Mouse (Mus musculus): ENCODE measurements at regions not wholly inside any gene's neighbourhood (a gene's known extent, or its start where the extent isn't known, plus 50 kb on each side); places are given as distances from the start of the nearest gene placed in this dataset.

DNA sequence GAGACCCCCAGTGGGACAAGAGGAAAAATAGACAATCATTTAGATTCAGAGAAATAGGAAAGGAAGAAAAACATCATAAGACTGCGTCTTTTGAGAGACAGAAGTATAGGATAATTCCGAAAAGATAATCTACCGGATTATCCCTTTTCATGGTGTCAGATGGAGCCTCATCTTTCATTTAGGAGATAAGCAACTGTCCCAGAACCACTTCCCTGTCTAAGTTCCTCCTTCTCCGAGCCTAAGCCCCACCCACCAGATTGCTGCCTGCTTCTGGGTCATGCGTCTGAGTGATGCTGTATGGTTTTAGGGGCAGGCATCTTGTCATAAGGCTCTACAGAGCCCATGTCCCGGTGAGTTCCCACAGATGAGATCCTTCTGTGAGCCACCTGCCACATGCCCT is 232.3 kb upstream of the Gm5148 start:
- Histone ChIP-seq H3K9ac (ENCODE audit: low read depth, low read length) (no peak overlapping the region), H3K27me3 (ENCODE audit: control insufficient read depth, insufficient read depth, low read length) (no peaks in the 10 kb centered on the region), H3K4me3 (ENCODE audit: low read length) (no peak overlapping the region), H3K4me1 (ENCODE audit: control insufficient read depth, insufficient read depth, low read length) (0 out of 2 replicates have a peak, but pooled peaks cover 5% of the 10 kb centered on the region), H3K4me2 (replicated peaks; ENCODE audit: low read depth, low read length) (no peak overlapping the region), H3K9me3 (ENCODE audit: control insufficient read depth, low read length) (peaks cover 5% of the 10 kb centered on the region; the same call in 1 of the 2 replicates), H3K27ac (ENCODE audit: low read depth, low read length) (no peak overlapping the region), H3K36me3 (ENCODE audit: control insufficient read depth, insufficient read depth, low read length) (no peaks in the 10 kb centered on the region)
- WGBS = 92% methylated on average over 6 of the region's 6 CpGs
- no peak for ATAC-seq (ENCODE audit: low FRiP score, low TSS enrichment)

- ATAC-seq (ENCODE audit: low FRiP score, low TSS enrichment) = no peak
- 0 out of 2 replicates have a peak, but pooled peaks cover 5% of the 10 kb centered on the region for H3K4me1 ChIP-seq (ENCODE audit: control insufficient read depth, insufficient read depth, low read length)
- no peak overlapping the region for H3K9ac ChIP-seq (ENCODE audit: low read depth, low read length)
- no peaks in the 10 kb centered on the region for H3K36me3 ChIP-seq (ENCODE audit: control insufficient read depth, insufficient read depth, low read length)
- H3K27me3 ChIP-seq (ENCODE audit: control insufficient read depth, insufficient read depth, low read length) = no peaks in the 10 kb centered on the region
- H3K27ac ChIP-seq (ENCODE audit: low read depth, low read length) = no peak overlapping the region
- WGBS = 37% methylated on average over 3 of the region's 3 CpGs
- no peak overlapping the region for H3K4me2 ChIP-seq (replicated peaks; ENCODE audit: low read depth, low read length)
- H3K4me3 ChIP-seq (ENCODE audit: low read length) = no peak overlapping the region
- H3K9me3 ChIP-seq (ENCODE audit: control insufficient read depth, low read length) = peaks cover 5% of the 10 kb centered on the region; the same call in 1 of the 2 replicates
Observed at GRCm38 (mm10) chr3:37952891-37953290, 228.6 kb upstream of the Gm5148 start.

DNA sequence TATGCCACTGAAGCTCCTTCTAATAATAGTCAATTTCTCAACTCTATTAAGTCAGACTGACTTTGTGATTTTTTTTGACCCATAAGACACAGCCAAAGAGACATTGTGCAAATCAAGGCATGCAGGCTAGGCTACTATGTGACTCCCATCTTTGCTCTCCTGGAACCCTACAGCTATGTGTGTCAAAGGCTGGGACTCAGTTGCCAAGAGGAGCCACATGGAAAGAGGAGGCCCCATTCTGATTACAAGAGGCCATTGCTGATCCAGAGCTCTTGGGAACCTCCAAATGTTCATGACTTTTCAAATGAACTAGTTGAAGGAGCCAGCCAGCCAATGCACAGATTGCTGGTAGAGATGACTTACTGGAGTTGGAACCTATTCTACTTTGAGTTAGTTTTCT is 228.0 kb upstream of the Gm5148 start:
- Histone ChIP-seq H3K36me3 (ENCODE audit: control insufficient read depth, insufficient read depth, low read length) (no peaks in the 10 kb centered on the region), H3K9ac (ENCODE audit: low read depth, low read length) (no peak overlapping the region), H3K4me2 (replicated peaks; ENCODE audit: low read depth, low read length) (no peak overlapping the region), H3K9me3 (ENCODE audit: control insufficient read depth, low read length) (peaks cover 5% of the 10 kb centered on the region; the same call in 1 of the 2 replicates), H3K4me1 (ENCODE audit: control insufficient read depth, insufficient read depth, low read length) (0 out of 2 replicates have a peak, but pooled peaks cover 5% of the 10 kb centered on the region), H3K27me3 (ENCODE audit: control insufficient read depth, insufficient read depth, low read length) (no peaks in the 10 kb centered on the region), H3K27ac (ENCODE audit: low read depth, low read length) (no peak overlapping the region), H3K4me3 (ENCODE audit: low read length) (no peak overlapping the region)
- ATAC-seq (ENCODE audit: low FRiP score, low TSS enrichment) = no peak

GRCm38 (mm10) chr3:37943661-37944060 is 219.4 kb upstream of the Gm5148 start:
- Histone ChIP-seq H3K4me1 (ENCODE audit: control insufficient read depth, insufficient read depth, low read length) (peaks cover 6% of the 10 kb centered on the region), H3K27ac (ENCODE audit: low read depth, low read length) (no peak overlapping the region), H3K4me2 (replicated peaks; ENCODE audit: low read depth, low read length) (no peak overlapping the region), H3K27me3 (ENCODE audit: control insufficient read depth, insufficient read depth, low read length) (no peaks in the 10 kb centered on the region), H3K4me3 (ENCODE audit: low read length) (no peak overlapping the region), H3K9me3 (ENCODE audit: control insufficient read depth, low read length) (no peaks in the 10 kb centered on the region), H3K36me3 (ENCODE audit: control insufficient read depth, insufficient read depth, low read length) (no peaks in the 10 kb centered on the region), H3K9ac (ENCODE audit: low read depth, low read length) (no peak overlapping the region)
- no peak for ATAC-seq (ENCODE audit: low FRiP score, low TSS enrichment)

DNA sequence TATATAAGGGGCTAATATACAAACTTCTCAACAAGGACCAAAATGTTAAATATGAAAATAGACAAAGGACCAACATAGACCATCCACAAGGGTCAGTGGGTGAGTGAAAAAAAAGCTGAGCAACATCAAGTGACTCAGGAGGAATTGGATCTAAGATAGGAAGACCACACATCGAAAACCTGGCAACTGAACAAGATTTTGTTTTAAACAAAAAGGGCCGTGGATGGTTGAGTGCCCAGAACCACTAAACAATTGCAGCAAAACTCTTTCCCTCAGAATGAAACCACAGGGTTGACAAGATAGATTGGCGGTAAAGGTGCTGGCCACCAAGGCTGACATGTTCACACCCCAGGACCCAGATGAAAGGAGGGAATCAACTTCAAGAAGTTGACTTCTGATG is 215.7 kb upstream of the Gm5148 start:
- no peak overlapping the region for H3K27ac ChIP-seq (ENCODE audit: low read depth, low read length)
- H3K4me3 ChIP-seq (ENCODE audit: low read length) = no peak overlapping the region
- H3K9ac ChIP-seq (ENCODE audit: low read depth, low read length) = no peak overlapping the region
- H3K36me3 ChIP-seq (ENCODE audit: control insufficient read depth, insufficient read depth, low read length) = no peaks in the 10 kb centered on the region
- ATAC-seq (ENCODE audit: low FRiP score, low TSS enrichment) = no peak
- no peaks in the 10 kb centered on the region for H3K27me3 ChIP-seq (ENCODE audit: control insufficient read depth, insufficient read depth, low read length)
- peaks cover 34% of the 10 kb centered on the region for H3K4me1 ChIP-seq (ENCODE audit: control insufficient read depth, insufficient read depth, low read length)
- no peak overlapping the region for H3K4me2 ChIP-seq (replicated peaks; ENCODE audit: low read depth, low read length)
- 94% methylated on average over 3 of the region's 3 CpGs for WGBS
- no peaks in the 10 kb centered on the region for H3K9me3 ChIP-seq (ENCODE audit: control insufficient read depth, low read length)

GRCm38 (mm10) chr3:37938870-37939269 is 214.6 kb upstream of the Gm5148 start:
- WGBS = 87% methylated on average over 11 of the region's 11 CpGs
- Histone ChIP-seq H3K27me3 (ENCODE audit: control insufficient read depth, insufficient read depth, low read length) (no peaks in the 10 kb centered on the region), H3K9me3 (ENCODE audit: control insufficient read depth, low read length) (no peaks in the 10 kb centered on the region), H3K9ac (ENCODE audit: low read depth, low read length) (no peak overlapping the region), H3K36me3 (ENCODE audit: control insufficient read depth, insufficient read depth, low read length) (no peaks in the 10 kb centered on the region), H3K4me3 (ENCODE audit: low read length) (no peak overlapping the region), H3K4me2 (replicated peaks; ENCODE audit: low read depth, low read length) (no peak overlapping the region), H3K4me1 (ENCODE audit: control insufficient read depth, insufficient read depth, low read length) (peaks cover 34% of the 10 kb centered on the region), H3K27ac (ENCODE audit: low read depth, low read length) (peak overlapping the region; percentile 38; the same call in 1 of the 2 replicates)
- ATAC-seq (ENCODE audit: low FRiP score, low TSS enrichment) = no peak

DNA sequence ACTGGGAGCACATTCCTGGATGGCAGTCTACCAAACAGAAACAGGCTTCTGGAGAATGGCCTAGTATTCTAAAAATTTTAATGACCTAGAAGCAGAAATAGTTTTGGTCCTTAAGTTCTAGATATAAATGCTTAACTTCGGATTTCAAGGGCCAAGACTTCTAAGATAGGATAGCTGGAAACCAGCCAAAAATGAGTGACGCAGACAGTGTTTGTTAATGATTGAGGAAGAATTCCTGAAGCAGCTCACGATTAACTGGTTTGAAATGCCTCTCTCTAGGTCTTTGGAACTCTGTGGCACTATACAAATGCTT is 213.9 kb upstream of the Gm5148 start:
- Histone ChIP-seq H3K27ac (ENCODE audit: low read depth, low read length) (peak overlapping the region; percentile 70; the same call in 1 of the 2 replicates), H3K4me3 (ENCODE audit: low read length) (no peak overlapping the region), H3K27me3 (ENCODE audit: control insufficient read depth, insufficient read depth, low read length) (no peaks in the 10 kb centered on the region), H3K4me1 (ENCODE audit: control insufficient read depth, insufficient read depth, low read length) (peaks cover 34% of the 10 kb centered on the region), H3K9ac (ENCODE audit: low read depth, low read length) (no peak overlapping the region), H3K4me2 (replicated peaks; ENCODE audit: low read depth, low read length) (no peak overlapping the region), H3K36me3 (ENCODE audit: control insufficient read depth, insufficient read depth, low read length) (no peaks in the 10 kb centered on the region), H3K9me3 (ENCODE audit: control insufficient read depth, low read length) (no peaks in the 10 kb centered on the region)
- 25% methylated on average over 3 of the region's 3 CpGs for WGBS
- no peak for ATAC-seq (ENCODE audit: low FRiP score, low TSS enrichment)

GRCm38 (mm10) chr3:37937381-37938283 is 213.3 kb upstream of the Gm5148 start:
- H3K27ac ChIP-seq (ENCODE audit: low read depth, low read length) = peak overlapping the region; percentile 70
- H3K4me1 ChIP-seq (ENCODE audit: control insufficient read depth, insufficient read depth, low read length) = peaks cover 34% of the 10 kb centered on the region
- no peak overlapping the region for H3K9ac ChIP-seq (ENCODE audit: low read depth, low read length)
- 45% methylated on average over 11 of the region's 11 CpGs for WGBS
- no peak; the same call in 1 of the 2 replicates for ATAC-seq (ENCODE audit: low FRiP score, low TSS enrichment)
- no peak overlapping the region for H3K4me2 ChIP-seq (replicated peaks; ENCODE audit: low read depth, low read length)
- no peaks in the 10 kb centered on the region for H3K36me3 ChIP-seq (ENCODE audit: control insufficient read depth, insufficient read depth, low read length)
- H3K9me3 ChIP-seq (ENCODE audit: control insufficient read depth, low read length) = no peaks in the 10 kb centered on the region
- H3K4me3 ChIP-seq (ENCODE audit: low read length) = no peak overlapping the region
- H3K27me3 ChIP-seq (ENCODE audit: control insufficient read depth, insufficient read depth, low read length) = no peaks in the 10 kb centered on the region

- peak; percentile 77 for ATAC-seq (ENCODE audit: low FRiP score, low TSS enrichment)
- no peaks in the 10 kb centered on the region for H3K9me3 ChIP-seq (ENCODE audit: control insufficient read depth, low read length)
- peak overlapping the region; percentile 91 for H3K27ac ChIP-seq (ENCODE audit: low read depth, low read length)
- peak overlapping the region; percentile 42 for H3K4me2 ChIP-seq (replicated peaks; ENCODE audit: low read depth, low read length)
- H3K9ac ChIP-seq (ENCODE audit: low read depth, low read length) = no peak overlapping the region
- no peaks in the 10 kb centered on the region for H3K36me3 ChIP-seq (ENCODE audit: control insufficient read depth, insufficient read depth, low read length)
- no peak overlapping the region for H3K4me3 ChIP-seq (ENCODE audit: low read length)
- H3K27me3 ChIP-seq (ENCODE audit: control insufficient read depth, insufficient read depth, low read length) = no peaks in the 10 kb centered on the region
- whole genome bisulfite sequencing = 8% methylated on average over 12 of the region's 12 CpGs
- peaks cover 34% of the 10 kb centered on the region for H3K4me1 ChIP-seq (ENCODE audit: control insufficient read depth, insufficient read depth, low read length)
Observed at GRCm38 (mm10) chr3:37936251-37936931, 212.1 kb upstream of the Gm5148 start.

Data from kidney, embryonic 14.5 days (tissue).